8 mouse cellular contexts compared by ENCODE assay signal in genomic region chr1:34236254-34236723, GRCm38 (mm10).
DNase-seq lines count a peak whose midpoint lies in the region; ATAC-seq and TF ChIP-seq lines count a peak whose summit lies in the region.

No protein-coding gene starts in this region.

- H3K9me3 ChIP-seq in heart, embryonic 16.5 days (replicated peaks; ENCODE audit: control insufficient read depth, low read length): no peaks in the 10 kb centered on the region
- no peaks in the 10 kb centered on the region for H3K9me3 ChIP-seq in kidney, postnatal 0 days (replicated peaks; ENCODE audit: low read length)

- peaks cover 27% of the 10 kb centered on the region for H3K4me1 ChIP-seq in heart, embryonic 16.5 days (ENCODE audit: control insufficient read depth, insufficient read depth, low read length)
- peaks cover 12% of the 10 kb centered on the region; the same call in 1 of the 2 replicates for H3K4me1 ChIP-seq in kidney, postnatal 0 days (replicated peaks; ENCODE audit: insufficient read depth, low read length)

- TF ChIP-seq CTCF in kidney, postnatal 0 days (IDR thresholded peaks at IDR 0.05; ENCODE audit: low read depth): no peak

- H3K9ac ChIP-seq in heart, embryonic 16.5 days (ENCODE audit: low read length): peak overlapping the region; percentile 67
- peak overlapping the region; percentile 65 for H3K9ac ChIP-seq in kidney, postnatal 0 days (ENCODE audit: low read depth, low read length)

- 0 out of 2 replicates have a peak overlapping the region, but pooled peaks have one; percentile 15 for H3K27ac ChIP-seq in heart, embryonic 16.5 days (ENCODE audit: low read length)
- H3K27ac ChIP-seq in kidney, postnatal 0 days: peak overlapping the region; percentile 37

- H3K36me3 ChIP-seq in heart, embryonic 16.5 days (ENCODE audit: control insufficient read depth, insufficient read depth): no peaks in the 10 kb centered on the region
- H3K36me3 ChIP-seq in kidney, postnatal 0 days (ENCODE audit: insufficient read depth, low read length): peaks cover 5% of the 10 kb centered on the region; the same call in 1 of the 2 replicates

- H3K4me2 ChIP-seq in heart, embryonic 16.5 days (ENCODE audit: low read depth, low read length): peak overlapping the region; percentile 75
- peak overlapping the region; percentile 71 for H3K4me2 ChIP-seq in kidney, postnatal 0 days (ENCODE audit: low read length)

- WGBS in heart, embryonic 16.5 days: 1% methylated on average over 28 of the region's 28 CpGs
- WGBS in kidney, postnatal 0 days: under 1% methylated on average over 28 of the region's 28 CpGs

- DNase-seq in Muller cell, postnatal 12 days (ENCODE audit: inconsistent ontology term): peak; percentile 93
- peak; percentile 44 for DNase-seq in brain, adult 2 months (ENCODE audit: low read depth, low spot score)
- DNase-seq in kidney, postnatal 0 days (ENCODE audit: low spot score): peak; percentile 85
- peak; percentile 77 to 84 for DNase-seq in lung, postnatal 4 days
- DNase-seq in right cerebral cortex, postnatal 4 days: peak; percentile 25

- 0 out of 2 replicates have a peak, but pooled peaks have one; percentile 39 for ATAC-seq in erythroid progenitor cell, adult 5-6 weeks (replicated peaks; ENCODE audit: low FRiP score, poor library complexity, severe bottlenecking)
- ATAC-seq in heart, embryonic 16.5 days (replicated peaks; ENCODE audit: extremely low read depth, insufficient read depth, low FRiP score): peak; percentile 81
- ATAC-seq in kidney, postnatal 0 days (replicated peaks; ENCODE audit: low FRiP score, low read depth): peak; percentile 86
- ATAC-seq in monocyte, adult 5-6 weeks (replicated peaks; ENCODE audit: insufficient number of reproducible peaks, low FRiP score, low TSS enrichment, poor library complexity, severe bottlenecking): no peak

- no peaks in the 10 kb centered on the region for H3K27me3 ChIP-seq in heart, embryonic 16.5 days (ENCODE audit: control insufficient read depth, insufficient read depth, low read length)
- H3K27me3 ChIP-seq in kidney, postnatal 0 days (ENCODE audit: insufficient read depth, low read length): no peaks in the 10 kb centered on the region

- H3K4me3 ChIP-seq in heart, embryonic 16.5 days (ENCODE audit: low read length): peak overlapping the region; percentile 55
- peak overlapping the region; percentile 41 for H3K4me3 ChIP-seq in kidney, postnatal 0 days (replicated peaks; ENCODE audit: low read depth, low read length)

Comparison
In these comparisons a context has a peak if more than half of its experiments do, and no peak if none do; other contexts are left out.
1. DNase-seq: peak in every context shown above with its lines; median percentile 93 in Muller cell, postnatal 12 days; 85 in kidney, postnatal 0 days; 80 in lung, postnatal 4 days; 44 in brain, adult 2 months; 25 in right cerebral cortex, postnatal 4 days.